Mouse (Mus musculus) limb, embryonic 11.5 days (tissue): ENCODE measurements at regions not wholly inside any gene's neighbourhood (a gene's known extent, or its start where the extent isn't known, plus 50 kb on each side); places are given as distances from the start of the nearest gene placed in this dataset.

ENCODE experiments used
- ATAC-seq: fragments of 200-750 bp; cut with Nextera tagmentation; 2 replicates; pipeline ENCODE4 v1.8.0; 2017; ENCODE audit warnings: low read depth; ENCODE audit not compliant: insufficient number of reproducible peaks, low FRiP score, low TSS enrichment
- DNase-seq: peaks from one replicate; pipeline ENCODE4 v3.0.0-alpha.2; 2015; ENCODE audit warnings: low spot score
- H3K27ac ChIP-seq: fragments of 300-500 bp; sonication (generic); replicated peaks from 2 replicates; pipeline ENCODE4 v1.5.1; 2014; ENCODE audit warnings: low read depth, mild to moderate bottlenecking, low read length
- H3K27me3 ChIP-seq: fragments of 300-500 bp; sonication (generic); 2 replicates; pipeline ENCODE4 v1.6.1; 2014; ENCODE audit warnings: mild to moderate bottlenecking, low read length, mixed read lengths; ENCODE audit not compliant: control insufficient read depth, insufficient read depth
- H3K36me3 ChIP-seq: fragments of 300-500 bp; sonication (generic); 2 replicates; pipeline ENCODE4 v1.6.1; 2014; ENCODE audit warnings: mild to moderate bottlenecking, low read length, moderate library complexity, mixed read lengths; ENCODE audit not compliant: control insufficient read depth, insufficient read depth
- H3K4me1 ChIP-seq: fragments of 300-500 bp; sonication (generic); 2 replicates; pipeline ENCODE4 v1.6.1; 2014; ENCODE audit warnings: low read length, mixed read lengths; ENCODE audit not compliant: control insufficient read depth, insufficient read depth
- H3K4me2 ChIP-seq: fragments of 300-500 bp; sonication (generic); 2 replicates; pipeline ENCODE4 v1.6.1; 2014; ENCODE audit warnings: low read depth, mild to moderate bottlenecking, moderate library complexity; ENCODE audit not compliant: severe bottlenecking
- H3K4me3 ChIP-seq: fragments of 300-500 bp; sonication (generic); 2 replicates; pipeline ENCODE4 v1.5.1; 2014; ENCODE audit warnings: low read depth, low read length
- H3K9ac ChIP-seq: fragments of 300-500 bp; sonication (generic); 2 replicates; pipeline ENCODE4 v1.6.1; 2014; ENCODE audit warnings: mild to moderate bottlenecking, low read length
- H3K9me3 ChIP-seq: fragments of 300-500 bp; sonication (generic); 2 replicates; pipeline ENCODE4 v1.6.1; 2016; ENCODE audit warnings: low read length; ENCODE audit not compliant: control insufficient read depth
- WGBS: fragments of 180-500 bp; shearing (Covaris S2); extraction: QIAGEN DNeasy Blood & Tissue Kit; methylation state at CpG from one replicate; pipeline ENCODE4 v1.1.7; 2014; 5-methylcytosine and 5-hydroxymethylcytosine counted together

DNA sequence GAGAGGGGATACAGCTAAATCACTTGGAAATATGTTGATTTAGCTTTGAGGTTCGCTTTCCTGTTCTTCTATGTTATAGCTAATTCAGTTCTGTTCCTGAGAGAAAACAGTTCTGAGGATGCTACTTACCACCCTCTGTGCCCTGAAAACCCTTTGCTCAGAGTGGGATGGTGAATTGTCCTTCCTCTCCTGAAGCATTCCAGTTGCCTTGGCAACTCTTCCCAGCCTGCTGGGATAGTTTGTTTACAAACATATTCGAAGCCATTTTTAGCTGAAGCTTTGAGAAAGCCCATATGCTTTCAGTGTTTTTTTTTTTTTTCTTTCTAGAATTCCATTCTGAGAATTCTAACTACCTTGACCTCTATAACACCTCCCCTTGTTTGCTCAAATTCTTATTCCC lies 530.1 kb upstream of the Marcks start:
- H3K36me3 ChIP-seq, result no peaks in the 10 kb centered on the region
- H3K4me3 ChIP-seq, result no peak overlapping the region
- H3K27ac ChIP-seq, result no peak overlapping the region
- H3K9me3 ChIP-seq, result no peaks in the 10 kb centered on the region
- ATAC-seq, result no peak
- DNase-seq, result no peak
- 69% methylated on average over 2 of the region's 2 CpGs for WGBS
- no peak overlapping the region for H3K4me2 ChIP-seq
- no peaks in the 10 kb centered on the region for H3K27me3 ChIP-seq
- H3K4me1 ChIP-seq, result no peaks in the 10 kb centered on the region
- no peak overlapping the region for H3K9ac ChIP-seq

DNA sequence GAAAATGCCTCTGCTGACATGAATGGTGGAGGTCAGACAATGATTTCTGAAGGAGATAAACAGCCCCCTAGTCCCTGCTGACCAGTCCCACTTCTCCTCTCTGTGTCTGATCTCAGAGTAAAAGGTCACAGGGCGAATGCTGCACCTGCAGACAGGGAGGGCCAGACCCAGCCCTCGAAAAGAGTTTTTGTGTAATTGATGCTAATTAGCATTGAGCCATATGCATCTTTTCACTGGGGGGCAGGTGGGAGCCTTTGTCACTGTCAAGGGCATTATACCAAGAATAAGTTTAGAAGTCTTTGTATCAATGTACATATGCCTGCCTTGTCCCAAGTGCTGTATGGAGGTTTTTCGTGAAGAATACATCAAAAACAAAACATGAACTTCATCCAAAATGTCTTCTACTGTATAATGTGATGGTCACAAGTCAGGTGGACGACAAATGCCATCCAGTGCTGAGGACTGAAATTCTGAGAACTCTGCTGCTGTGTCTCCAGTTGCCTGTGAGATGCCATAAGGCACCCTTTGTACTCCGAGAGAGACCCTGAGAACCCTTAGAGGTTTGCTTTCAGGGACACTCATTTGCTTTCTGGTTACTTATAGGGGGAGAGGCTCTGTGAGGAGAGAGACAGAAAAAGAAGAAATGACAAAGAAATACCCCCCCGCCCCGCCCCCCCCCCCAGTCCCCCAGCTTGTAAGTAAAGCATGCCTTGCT lies 528.5 kb upstream of the Marcks start:
- H3K4me2 ChIP-seq, result no peak overlapping the region
- no peaks in the 10 kb centered on the region for H3K27me3 ChIP-seq
- no peak for ATAC-seq
- H3K9ac ChIP-seq, result no peak overlapping the region
- WGBS, result 69% methylated on average over 7 of the region's 7 CpGs
- H3K4me3 ChIP-seq, result no peak overlapping the region
- no peaks in the 10 kb centered on the region for H3K4me1 ChIP-seq
- H3K27ac ChIP-seq, result no peak overlapping the region
- no peak for DNase-seq
- H3K36me3 ChIP-seq, result no peaks in the 10 kb centered on the region
- H3K9me3 ChIP-seq, result no peaks in the 10 kb centered on the region

DNA sequence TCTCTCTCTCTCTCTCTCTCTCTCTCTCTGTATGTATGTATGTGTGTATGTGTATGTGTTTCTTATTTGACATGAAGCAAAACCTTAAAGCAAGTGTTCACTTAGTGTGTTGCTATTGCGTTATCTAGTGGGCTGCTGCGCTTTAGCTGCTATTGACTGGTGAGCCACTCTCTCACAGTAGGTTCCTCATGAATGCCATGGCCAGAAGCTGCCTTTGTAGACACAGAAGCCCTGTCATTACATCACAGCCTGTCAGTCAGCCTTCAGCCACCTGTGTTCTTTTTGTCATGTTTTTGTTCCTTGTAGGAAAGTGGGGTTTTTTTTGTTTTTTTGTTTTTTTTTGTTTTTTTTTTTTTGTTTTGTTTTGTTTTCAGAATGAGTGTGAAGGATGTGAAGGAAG lies 527.8 kb upstream of the Marcks start:
- Histone ChIP-seq H3K36me3 (no peaks in the 10 kb centered on the region), H3K9me3 (no peaks in the 10 kb centered on the region), H3K27ac (no peak overlapping the region), H3K4me3 (no peak overlapping the region), H3K27me3 (no peaks in the 10 kb centered on the region), H3K9ac (no peak overlapping the region), H3K4me2 (no peak overlapping the region), H3K4me1 (no peaks in the 10 kb centered on the region)
- DNase-seq (no peak), ATAC-seq (no peak)
- WGBS, result 93% methylated on average over 2 of the region's 2 CpGs

DNA sequence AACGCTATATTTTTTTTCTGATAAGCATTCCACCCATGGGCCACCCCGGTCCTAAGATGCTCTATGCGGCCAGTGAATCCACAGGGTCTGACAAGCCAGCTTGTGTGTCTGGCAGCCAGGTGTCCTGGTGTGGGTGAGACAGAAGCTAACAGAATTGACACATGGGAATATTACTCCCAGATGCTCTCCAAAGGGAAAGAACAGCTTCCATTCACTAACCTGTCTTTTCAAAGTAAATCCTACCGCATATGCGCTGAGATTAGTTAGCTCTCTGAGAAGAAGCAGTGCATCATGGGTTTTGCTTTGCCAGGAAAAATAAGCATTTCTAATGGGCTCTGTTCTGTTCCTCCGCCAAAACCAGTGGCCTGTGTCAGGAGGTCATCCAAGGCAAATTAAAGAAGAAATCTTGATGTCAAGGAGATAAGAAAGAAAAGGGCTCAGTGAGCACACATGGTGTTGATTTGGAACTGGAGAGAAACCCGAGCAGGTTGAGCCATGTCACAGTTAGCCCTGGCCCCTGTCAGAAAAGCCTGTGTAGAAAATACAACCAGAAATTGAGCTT lies 498.4 kb upstream of the Marcks start:
- H3K4me2 ChIP-seq, result 0 out of 2 replicates have a peak overlapping the region, but pooled peaks have one; percentile 1
- H3K27me3 ChIP-seq, result no peaks in the 10 kb centered on the region
- no peaks in the 10 kb centered on the region for H3K36me3 ChIP-seq
- H3K9ac ChIP-seq, result no peak overlapping the region
- no peaks in the 10 kb centered on the region for H3K4me1 ChIP-seq
- 9% methylated on average over 7 of the region's 7 CpGs for WGBS
- ATAC-seq (peak; percentile 68; the same call in 1 of the 2 replicates), DNase-seq (peak; percentile 65)
- no peak overlapping the region for H3K27ac ChIP-seq
- H3K4me3 ChIP-seq, result no peak overlapping the region
- no peaks in the 10 kb centered on the region for H3K9me3 ChIP-seq

DNA sequence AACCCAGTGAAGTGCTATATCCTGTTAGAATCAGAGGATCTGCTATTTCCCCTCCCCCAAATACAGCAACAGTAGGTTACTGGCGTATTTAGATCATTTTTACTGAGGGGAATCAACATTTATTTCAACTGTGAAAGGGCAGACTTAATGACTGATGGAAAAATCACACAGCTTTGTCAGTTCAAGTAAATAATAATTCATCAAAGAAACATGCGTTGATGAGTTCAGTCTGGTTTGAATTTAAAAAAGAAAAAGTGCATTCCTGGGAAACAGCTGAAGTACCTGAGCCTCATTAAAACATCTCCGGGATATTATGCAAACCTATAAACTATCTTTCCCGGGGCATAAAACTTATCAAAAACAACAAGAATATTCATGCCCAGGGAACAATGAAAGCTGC lies 497.7 kb upstream of the Marcks start:
- DNase-seq (no peak), ATAC-seq (no peak)
- Histone ChIP-seq H3K9me3 (no peaks in the 10 kb centered on the region), H3K4me2 (0 out of 2 replicates have a peak overlapping the region, but pooled peaks have one; percentile 1), H3K4me3 (no peak overlapping the region), H3K9ac (no peak overlapping the region), H3K4me1 (no peaks in the 10 kb centered on the region), H3K36me3 (no peaks in the 10 kb centered on the region), H3K27ac (no peak overlapping the region), H3K27me3 (no peaks in the 10 kb centered on the region)
- 25% methylated on average over 4 of the region's 4 CpGs for WGBS

DNA sequence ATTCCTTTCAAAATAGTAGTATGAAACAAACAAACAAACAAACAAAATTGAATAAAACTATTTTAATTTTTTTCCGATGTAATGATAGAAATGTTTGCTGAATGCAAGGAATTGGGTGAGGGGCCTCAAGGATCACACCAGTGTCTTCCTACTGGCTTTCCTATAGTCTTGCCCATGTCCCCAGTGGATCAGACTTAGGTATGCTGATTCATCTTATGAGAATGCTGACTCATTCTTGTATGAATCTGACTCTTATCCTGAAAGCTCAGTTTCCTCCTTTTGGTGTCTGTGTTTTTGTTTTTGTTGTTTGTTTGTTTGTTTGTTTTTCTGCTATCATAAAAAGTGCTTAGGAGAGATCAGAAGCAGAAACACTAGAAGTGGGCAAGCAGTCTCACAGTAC lies 491.7 kb upstream of the Marcks start:
- DNase-seq (no peak), ATAC-seq (no peak)
- H3K27ac ChIP-seq, result no peak overlapping the region
- H3K27me3 ChIP-seq, result no peaks in the 10 kb centered on the region
- H3K4me2 ChIP-seq, result no peak overlapping the region
- H3K9ac ChIP-seq, result no peak overlapping the region
- H3K4me3 ChIP-seq, result no peak overlapping the region
- H3K9me3 ChIP-seq, result no peaks in the 10 kb centered on the region
- H3K36me3 ChIP-seq, result no peaks in the 10 kb centered on the region
- H3K4me1 ChIP-seq, result no peaks in the 10 kb centered on the region
- WGBS, result 91% methylated on average over 1 of the region's 1 CpGs

DNA sequence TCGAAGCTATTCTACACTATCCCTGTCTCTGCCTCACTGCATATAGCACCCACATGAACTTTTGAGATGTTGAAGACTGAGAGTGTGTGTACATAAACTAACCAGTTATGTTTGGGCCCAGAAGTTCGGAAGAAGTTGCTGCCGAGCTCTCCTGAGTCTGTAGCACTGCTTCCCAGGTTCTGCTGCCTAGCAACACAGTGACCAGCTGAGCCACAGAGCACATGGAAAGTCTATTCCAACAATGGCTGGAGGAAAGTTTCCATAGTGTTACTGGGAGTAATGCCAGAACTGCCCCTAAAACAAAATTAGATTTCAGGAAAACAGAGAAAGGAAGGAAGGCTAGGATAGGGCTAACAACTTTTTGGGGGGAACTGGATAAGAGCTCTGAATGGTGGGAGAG lies 489.2 kb upstream of the Marcks start:
- ATAC-seq, result no peak
- 83% methylated on average over 3 of the region's 3 CpGs for WGBS
- no peaks in the 10 kb centered on the region for H3K9me3 ChIP-seq

DNA sequence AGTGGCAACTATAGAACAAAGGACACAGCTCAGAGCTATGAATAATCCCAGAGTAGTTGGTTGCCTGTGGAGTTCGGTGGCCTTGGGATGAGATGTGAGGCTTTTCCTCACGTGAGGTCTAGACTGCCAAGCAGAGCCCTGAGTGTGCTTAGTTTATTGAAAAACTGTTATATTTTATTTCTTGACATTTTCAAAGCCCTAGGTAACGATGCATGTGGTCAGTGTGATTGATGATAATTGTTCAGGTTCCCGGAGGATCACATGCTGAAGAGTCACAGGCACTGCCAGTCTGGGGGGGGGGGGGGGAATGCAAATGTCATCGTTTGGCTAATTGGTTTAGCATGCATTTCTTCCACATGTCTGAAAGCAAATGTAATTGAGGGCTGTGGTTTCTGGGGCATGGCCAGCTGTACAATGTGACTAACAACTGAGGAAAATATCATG lies 488.1 kb upstream of the Marcks start:
- Histone ChIP-seq H3K4me3 (no peak overlapping the region), H3K27me3 (no peaks in the 10 kb centered on the region), H3K4me2 (no peak overlapping the region), H3K9ac (no peak overlapping the region), H3K36me3 (no peaks in the 10 kb centered on the region), H3K27ac (no peak overlapping the region), H3K4me1 (no peaks in the 10 kb centered on the region), H3K9me3 (no peaks in the 10 kb centered on the region)
- ATAC-seq, result no peak
- WGBS, result 16% methylated on average over 5 of the region's 5 CpGs
- DNase-seq, result no peak

More for the DNA sequence above, 489.2 kb upstream of the Marcks start:
- no peaks in the 10 kb centered on the region for H3K36me3 ChIP-seq
- no peak overlapping the region for H3K4me2 ChIP-seq
- H3K4me3 ChIP-seq, result no peak overlapping the region
- H3K27ac ChIP-seq, result no peak overlapping the region
- DNase-seq, result no peak
- no peaks in the 10 kb centered on the region for H3K4me1 ChIP-seq
- no peak overlapping the region for H3K9ac ChIP-seq
- no peaks in the 10 kb centered on the region for H3K27me3 ChIP-seq
